6 mouse cellular contexts compared by ENCODE assay signal in genomic region chr7:4581481-4581880, GRCm38 (mm10). TPM values are rescaled to one million over a fixed set of nuclear protein-coding genes. Genes with fewer than 3 reads are reported as not detected.
"Had no signal": no experiment of that assay in that cellular context is flagged by ENCODE, and none has a peak within 500 bp of the region (broad histone marks: within the 10 kb centered on the region; RNA-seq: fewer than 3 reads in every experiment).

No protein-coding gene starts in this region.

RNA-seq across cellular contexts. Expression of gene Ptprh, which starts 22.4 kb away (rescaled TPM):
- total RNA-seq: heart, postnatal 10 days; heart, postnatal 14 days; heart, postnatal 25 days; heart, postnatal 36 days; heart, postnatal 4 days had no signal

RNA-seq across cellular contexts. Expression of gene Tnni3, which starts 57.5 kb away (rescaled TPM):
- total RNA-seq: hindbrain, postnatal 0 days had no signal
